Mouse (Mus musculus) limb, embryonic 12.5 days (tissue): ENCODE measurements at regions not wholly inside any gene's neighbourhood (a gene's known extent, or its start where the extent isn't known, plus 50 kb on each side); places are given as distances from the start of the nearest gene placed in this dataset.

ENCODE experiments used
- ATAC-seq: fragments of 200-750 bp; cut with Nextera tagmentation; 2 replicates; pipeline ENCODE4 v1.8.0; 2017; ENCODE audit warnings: low read depth, moderate TSS enrichment; ENCODE audit not compliant: insufficient number of reproducible peaks, insufficient read depth, low FRiP score, low TSS enrichment
- H3K27ac ChIP-seq: fragments of 300-500 bp; sonication (generic); 2 replicates; pipeline ENCODE4 v1.5.1; 2016; ENCODE audit warnings: mild to moderate bottlenecking, moderate library complexity
- H3K27me3 ChIP-seq: fragments of 300-500 bp; sonication (generic); 2 replicates; pipeline ENCODE4 v1.6.1; 2016; ENCODE audit warnings: mild to moderate bottlenecking, moderate library complexity
- H3K36me3 ChIP-seq: fragments of 300-500 bp; sonication (generic); 2 replicates; pipeline ENCODE4 v1.6.1; 2016; ENCODE audit warnings: mild to moderate bottlenecking, moderate library complexity
- H3K4me1 ChIP-seq: fragments of 300-500 bp; sonication (generic); replicated peaks from 2 replicates; pipeline ENCODE4 v1.6.1; 2016
- H3K4me2 ChIP-seq: fragments of 300-500 bp; sonication (generic); 2 replicates; pipeline ENCODE4 v1.6.1; 2016; ENCODE audit warnings: mild to moderate bottlenecking, moderate library complexity
- H3K4me3 ChIP-seq: fragments of 300-500 bp; sonication (generic); replicated peaks from 2 replicates; pipeline ENCODE4 v1.5.1; 2016; ENCODE audit warnings: mild to moderate bottlenecking
- H3K9ac ChIP-seq: fragments of 300-500 bp; sonication (generic); replicated peaks from 2 replicates; pipeline ENCODE4 v1.6.1; 2016; ENCODE audit warnings: mild to moderate bottlenecking, moderate library complexity
- H3K9me3 ChIP-seq: fragments of 300-500 bp; sonication (generic); 2 replicates; pipeline ENCODE4 v1.6.1; 2016; ENCODE audit warnings: mild to moderate bottlenecking, moderate library complexity
- WGBS: fragments of 180-500 bp; shearing (Covaris S2); methylation state at CpG from one replicate; pipeline ENCODE4 v1.1.7; 2016; 5-methylcytosine and 5-hydroxymethylcytosine counted together

DNA sequence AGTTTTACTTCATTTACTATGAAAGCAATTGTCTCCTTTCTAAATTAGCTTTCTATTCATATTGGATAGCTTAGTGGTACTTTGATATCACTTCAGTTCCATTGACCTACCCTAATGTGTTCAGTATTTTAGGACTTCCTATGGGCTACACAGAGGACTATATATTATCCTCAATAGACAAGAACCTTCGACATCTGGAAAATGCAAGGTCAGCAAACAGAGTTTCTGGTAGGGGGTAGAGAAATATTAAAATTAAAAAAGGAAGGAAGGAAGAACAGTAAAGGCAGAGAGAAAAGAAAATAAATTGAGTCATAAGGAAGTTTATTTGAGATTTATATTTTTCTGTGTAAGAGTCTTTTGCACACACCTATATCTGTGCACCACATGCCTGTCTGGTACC, 107.4 kb upstream of the Insig1 start:
- H3K9ac ChIP-seq = no peak overlapping the region
- H3K36me3 ChIP-seq = no peaks in the 10 kb centered on the region
- H3K27ac ChIP-seq = no peak overlapping the region
- WGBS = 91% methylated on average over 1 of the region's 1 CpGs
- H3K27me3 ChIP-seq = no peaks in the 10 kb centered on the region
- no peak overlapping the region for H3K4me2 ChIP-seq
- no peaks in the 10 kb centered on the region for H3K9me3 ChIP-seq
- no peak overlapping the region for H3K4me3 ChIP-seq
- no peaks in the 10 kb centered on the region for H3K4me1 ChIP-seq
- ATAC-seq = no peak

DNA sequence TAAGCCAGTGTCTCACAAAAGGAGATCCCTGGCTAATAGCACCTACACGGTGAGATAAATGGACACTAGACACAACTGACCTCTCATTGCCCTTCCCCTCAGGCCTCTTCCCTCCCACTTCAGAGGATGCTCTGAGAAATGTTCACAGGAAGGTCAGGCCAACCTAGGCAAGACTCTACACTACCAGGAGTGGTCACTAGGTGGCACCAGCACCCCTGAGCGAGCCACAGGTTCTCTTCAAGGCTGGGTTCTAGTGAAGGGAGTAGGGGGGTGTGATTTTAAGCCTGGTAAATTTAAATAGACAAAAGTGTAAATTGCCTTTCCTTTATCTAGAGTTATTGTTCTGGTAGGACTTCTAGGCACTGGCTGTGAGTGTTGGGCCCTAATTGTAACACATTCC, 76.0 kb upstream of the Insig1 start:
- no peak; the same call in 1 of the 2 replicates for ATAC-seq

DNA sequence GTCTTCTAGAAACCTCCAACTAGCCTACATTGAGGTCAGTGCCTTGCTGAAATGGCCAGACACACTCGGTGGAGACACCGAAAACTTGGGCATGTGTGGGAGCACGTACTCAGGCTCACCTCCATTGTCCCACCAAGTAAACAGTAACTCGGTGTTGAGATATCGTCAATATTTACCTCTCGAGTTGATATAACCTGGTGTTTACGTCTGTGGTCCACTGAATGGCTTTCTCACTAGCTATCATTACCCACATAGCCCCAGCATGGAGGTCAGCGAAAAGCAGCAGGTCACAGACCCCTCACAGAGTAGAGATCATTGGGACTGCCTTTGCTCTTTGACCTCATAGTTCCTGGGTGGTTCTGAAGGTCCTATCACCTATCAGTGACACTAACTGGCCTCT, 73.4 kb upstream of the Insig1 start:
- 83% methylated on average over 8 of the region's 8 CpGs for WGBS
- no peaks in the 10 kb centered on the region for H3K27me3 ChIP-seq
- H3K27ac ChIP-seq = no peak overlapping the region
- no peak overlapping the region for H3K4me2 ChIP-seq
- no peak overlapping the region for H3K4me3 ChIP-seq
- ATAC-seq = no peak
- no peaks in the 10 kb centered on the region for H3K36me3 ChIP-seq
- H3K4me1 ChIP-seq = no peaks in the 10 kb centered on the region
- no peaks in the 10 kb centered on the region for H3K9me3 ChIP-seq
- no peak overlapping the region for H3K9ac ChIP-seq

More for the DNA sequence above, 76.0 kb upstream of the Insig1 start:
- WGBS = 11% methylated on average over 2 of the region's 2 CpGs
- Histone ChIP-seq H3K36me3 (no peaks in the 10 kb centered on the region), H3K4me3 (no peak overlapping the region), H3K27ac (no peak overlapping the region), H3K4me1 (no peaks in the 10 kb centered on the region), H3K9me3 (no peaks in the 10 kb centered on the region), H3K4me2 (no peak overlapping the region), H3K9ac (no peak overlapping the region), H3K27me3 (no peaks in the 10 kb centered on the region)

DNA sequence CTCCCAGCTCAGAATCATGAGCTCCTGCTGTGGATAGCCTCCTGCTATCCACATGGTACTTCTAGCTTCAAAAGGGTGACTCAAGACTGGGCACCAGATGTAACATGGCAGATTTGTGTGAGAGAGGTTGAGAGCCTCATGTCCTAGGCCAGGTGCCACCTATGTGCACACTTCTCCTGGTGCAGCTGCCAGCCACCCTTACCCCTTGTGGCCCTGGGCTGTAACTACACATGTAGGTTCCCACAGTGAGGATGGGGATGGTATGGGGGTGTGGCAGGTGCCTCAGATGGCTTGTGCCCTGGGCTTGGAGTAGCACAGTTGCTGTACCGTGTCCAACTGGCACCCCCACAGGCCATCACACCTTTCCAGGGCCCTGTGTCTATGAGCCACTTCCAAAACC, 68.2 kb upstream of the Insig1 start:
- no peak overlapping the region for H3K9ac ChIP-seq
- H3K27ac ChIP-seq = no peak overlapping the region
- no peaks in the 10 kb centered on the region for H3K9me3 ChIP-seq
- no peaks in the 10 kb centered on the region for H3K4me1 ChIP-seq
- H3K36me3 ChIP-seq = no peaks in the 10 kb centered on the region
- H3K4me2 ChIP-seq = no peak overlapping the region
- WGBS = 100% methylated on average over 1 of the region's 1 CpGs
- no peaks in the 10 kb centered on the region for H3K27me3 ChIP-seq
- ATAC-seq = peak; percentile 56; the same call in 1 of the 2 replicates
- H3K4me3 ChIP-seq = no peak overlapping the region

DNA sequence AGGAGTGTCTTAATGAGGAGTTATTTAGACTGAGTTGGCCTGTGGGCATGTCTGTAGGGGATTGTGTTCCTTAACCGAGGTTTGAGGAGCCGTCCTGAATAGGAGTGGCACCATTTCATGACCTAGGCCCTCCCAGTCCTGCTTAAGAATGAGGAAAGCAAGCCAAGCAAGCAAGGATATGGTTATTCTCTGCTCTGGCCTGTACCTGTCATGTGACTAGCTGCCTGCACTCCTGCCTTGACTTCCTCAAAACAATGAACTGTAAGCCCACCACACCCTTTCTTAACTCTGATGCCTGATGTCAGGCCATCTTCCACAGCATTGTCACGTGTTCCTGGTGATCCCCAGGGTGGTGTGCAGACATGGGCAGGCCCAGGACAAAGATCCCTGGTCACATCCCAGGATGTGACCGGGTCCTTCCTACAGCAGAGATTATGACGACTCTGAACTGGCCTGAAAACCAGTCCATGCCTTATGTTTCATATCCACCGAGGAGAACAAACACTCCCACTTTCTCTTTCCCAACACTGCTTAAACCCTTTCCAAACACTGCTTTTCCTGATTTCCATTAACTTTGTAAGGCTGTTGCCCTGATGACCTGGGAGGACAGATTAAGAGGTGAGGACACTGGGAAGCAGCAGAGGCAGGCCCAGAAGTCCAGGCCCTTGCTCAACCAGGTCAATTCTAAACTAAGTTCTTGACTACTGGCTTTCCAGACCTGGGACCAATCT, 67.2 kb upstream of the Insig1 start:
- H3K4me2 ChIP-seq = no peak overlapping the region
- no peaks in the 10 kb centered on the region for H3K36me3 ChIP-seq
- no peak overlapping the region for H3K27ac ChIP-seq
- H3K9ac ChIP-seq = no peak overlapping the region
- no peaks in the 10 kb centered on the region for H3K27me3 ChIP-seq
- no peaks in the 10 kb centered on the region for H3K9me3 ChIP-seq
- no peaks in the 10 kb centered on the region for H3K4me1 ChIP-seq
- no peak for ATAC-seq
- H3K4me3 ChIP-seq = no peak overlapping the region
- 77% methylated on average over 6 of the region's 6 CpGs for WGBS

DNA sequence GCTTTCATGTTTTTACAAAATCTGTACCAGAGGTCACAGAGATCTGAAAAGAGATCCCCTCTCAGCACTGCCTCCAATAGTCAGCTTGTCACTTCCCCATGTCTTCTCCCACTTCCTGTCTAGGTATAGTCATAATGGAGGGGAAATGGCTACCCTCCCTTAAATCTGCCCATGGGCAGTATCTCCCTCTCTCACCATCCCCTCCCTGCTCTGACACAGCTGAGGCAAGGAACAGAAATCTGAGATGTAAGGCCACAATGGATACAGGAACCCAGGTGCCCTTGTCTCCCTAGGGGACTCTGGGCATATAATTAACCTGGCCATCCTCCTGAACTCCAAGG, 66.7 kb upstream of the Insig1 start:
- H3K4me2 ChIP-seq = no peak overlapping the region
- no peaks in the 10 kb centered on the region for H3K36me3 ChIP-seq
- H3K4me3 ChIP-seq = no peak overlapping the region
- no peaks in the 10 kb centered on the region for H3K9me3 ChIP-seq
- H3K9ac ChIP-seq = no peak overlapping the region
- H3K4me1 ChIP-seq = no peaks in the 10 kb centered on the region
- no peak for ATAC-seq
- no peaks in the 10 kb centered on the region for H3K27me3 ChIP-seq
- no peak overlapping the region for H3K27ac ChIP-seq

DNA sequence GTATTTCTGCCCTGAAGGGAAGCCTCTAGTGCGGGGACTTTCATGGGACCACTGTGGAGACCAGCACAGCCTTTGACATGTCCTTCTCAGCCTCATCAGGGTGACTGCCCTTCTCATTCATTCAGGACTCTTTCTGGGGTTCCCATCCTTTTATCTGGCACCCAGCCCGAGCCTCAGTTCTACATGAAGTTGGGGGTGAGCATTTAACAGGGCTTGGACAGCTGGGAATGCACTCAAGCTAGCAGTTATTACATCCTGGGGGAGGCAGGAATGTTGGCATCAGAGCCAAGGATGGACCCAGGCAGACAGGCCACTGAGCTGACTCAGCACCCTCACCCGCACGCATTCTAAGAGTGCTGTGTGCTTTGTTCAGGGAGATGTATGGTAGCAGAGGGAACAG, 61.8 kb upstream of the Insig1 start:
- H3K27ac ChIP-seq = no peak overlapping the region
- no peaks in the 10 kb centered on the region for H3K27me3 ChIP-seq
- H3K4me1 ChIP-seq = no peaks in the 10 kb centered on the region
- no peaks in the 10 kb centered on the region for H3K9me3 ChIP-seq
- no peak for ATAC-seq
- H3K4me2 ChIP-seq = no peak overlapping the region
- H3K9ac ChIP-seq = no peak overlapping the region
- H3K36me3 ChIP-seq = no peaks in the 10 kb centered on the region
- no peak overlapping the region for H3K4me3 ChIP-seq
- WGBS = 93% methylated on average over 4 of the region's 4 CpGs

DNA sequence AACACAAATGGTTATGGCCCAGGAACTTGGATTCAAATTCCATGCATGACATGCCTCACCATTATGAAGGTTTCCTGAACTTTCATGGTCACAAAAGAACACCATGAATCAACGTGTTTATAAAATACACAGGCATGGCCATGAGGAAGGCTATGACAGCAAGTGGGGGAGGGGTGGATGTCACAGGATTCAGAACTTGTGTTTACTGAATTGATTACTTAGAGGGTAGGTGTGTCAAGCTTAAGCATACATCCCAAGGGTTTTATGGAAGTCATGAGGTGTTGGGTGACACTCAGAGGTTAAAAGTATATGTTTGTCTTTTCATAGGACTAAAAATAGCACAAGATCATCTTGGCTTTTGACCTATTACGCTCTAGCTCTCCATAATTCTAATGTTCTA, 61.3 kb upstream of the Insig1 start:
- Histone ChIP-seq H3K4me2 (no peak overlapping the region), H3K27me3 (no peaks in the 10 kb centered on the region), H3K36me3 (no peaks in the 10 kb centered on the region), H3K27ac (no peak overlapping the region), H3K9ac (no peak overlapping the region), H3K4me1 (no peaks in the 10 kb centered on the region), H3K4me3 (no peak overlapping the region), H3K9me3 (0 out of 2 replicates have a peak, but pooled peaks cover under 1% of the 10 kb centered on the region)
- WGBS = 84% methylated on average over 2 of the region's 2 CpGs
- no peak for ATAC-seq

DNA sequence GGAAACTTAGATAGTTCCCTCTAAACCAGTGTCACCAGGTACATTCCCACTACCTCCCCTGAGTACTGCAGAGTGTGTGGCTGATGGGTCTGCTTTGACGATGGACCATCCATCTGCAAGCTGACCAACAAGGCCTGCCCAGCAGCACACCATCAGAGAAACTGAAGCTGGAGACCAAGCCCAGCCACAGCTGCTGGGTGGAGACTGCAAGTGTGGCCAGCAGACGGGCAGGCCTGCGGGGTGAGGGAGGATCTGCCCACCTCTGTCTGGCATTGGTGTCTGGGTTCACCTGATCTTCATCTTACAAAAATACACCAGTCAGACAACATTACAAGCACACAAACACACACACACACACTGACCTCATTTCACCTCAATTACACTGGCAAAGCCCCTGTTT, 60.6 kb upstream of the Insig1 start:
- 0 out of 2 replicates have a peak, but pooled peaks cover 4% of the 10 kb centered on the region for H3K9me3 ChIP-seq
- no peaks in the 10 kb centered on the region for H3K4me1 ChIP-seq
- H3K27ac ChIP-seq = no peak overlapping the region
- 78% methylated on average over 3 of the region's 3 CpGs for WGBS
- H3K9ac ChIP-seq = no peak overlapping the region
- no peak overlapping the region for H3K4me2 ChIP-seq
- no peaks in the 10 kb centered on the region for H3K27me3 ChIP-seq
- no peaks in the 10 kb centered on the region for H3K36me3 ChIP-seq
- no peak overlapping the region for H3K4me3 ChIP-seq
- ATAC-seq = no peak

DNA sequence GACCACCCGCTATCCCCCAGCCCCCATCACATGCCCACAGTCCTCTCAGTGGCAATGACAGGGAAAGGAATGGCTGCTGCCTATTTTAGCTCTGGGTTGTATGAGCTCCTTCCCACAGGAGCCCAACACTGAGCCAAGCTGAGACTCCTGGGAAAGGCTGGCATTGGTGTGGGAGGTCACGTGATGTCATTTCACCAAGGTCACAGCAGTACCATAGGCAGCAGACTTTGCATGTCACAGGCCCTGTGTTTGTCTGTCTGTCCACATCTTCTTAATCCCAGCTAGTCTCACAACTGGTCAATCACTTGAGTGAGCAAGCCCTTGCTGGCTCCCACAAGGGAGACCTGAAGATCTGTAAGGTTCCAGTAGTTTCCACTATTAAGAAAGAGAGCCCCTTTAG, 58.7 kb upstream of the Insig1 start:
- Histone ChIP-seq H3K4me2 (no peak overlapping the region), H3K9me3 (0 out of 2 replicates have a peak, but pooled peaks cover 4% of the 10 kb centered on the region), H3K4me1 (no peaks in the 10 kb centered on the region), H3K9ac (no peak overlapping the region), H3K27ac (no peak overlapping the region), H3K4me3 (no peak overlapping the region), H3K36me3 (no peaks in the 10 kb centered on the region), H3K27me3 (no peaks in the 10 kb centered on the region)
- no peak for ATAC-seq
- WGBS = 91% methylated on average over 2 of the region's 2 CpGs

DNA sequence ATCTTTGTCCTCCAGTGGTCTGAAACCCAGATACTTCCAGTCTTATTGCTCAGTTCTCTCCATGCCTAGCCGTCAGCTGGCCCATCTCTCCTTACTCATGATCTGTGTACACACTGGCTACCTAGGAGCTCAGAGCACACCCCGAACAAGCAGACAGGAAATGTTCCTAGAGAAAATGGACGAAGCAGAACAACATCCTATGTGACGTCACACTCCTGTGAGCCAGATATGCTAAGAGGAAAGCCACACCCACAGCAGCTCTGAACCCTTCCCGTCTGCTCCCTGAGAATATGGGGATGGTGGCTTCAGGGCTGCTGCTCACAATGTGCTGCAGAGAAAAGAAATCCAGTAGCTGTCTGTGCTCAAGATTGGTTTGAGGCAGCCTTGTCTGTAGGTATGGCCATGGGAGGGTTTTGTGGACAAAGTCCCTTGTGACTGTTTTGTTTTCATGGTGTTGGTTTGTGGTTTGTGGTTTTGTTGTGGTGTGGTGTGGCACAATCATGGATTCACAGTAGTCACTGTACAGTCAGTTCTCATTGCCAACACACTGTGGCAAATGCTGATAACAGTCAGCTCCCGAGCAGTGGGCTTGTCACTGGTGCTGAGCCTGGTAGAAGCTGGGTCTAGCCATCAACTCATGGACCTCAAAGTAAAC, 57.4 kb upstream of the Insig1 start:
- H3K9ac ChIP-seq = no peak overlapping the region
- 67% methylated on average over 6 of the region's 6 CpGs for WGBS

DNA sequence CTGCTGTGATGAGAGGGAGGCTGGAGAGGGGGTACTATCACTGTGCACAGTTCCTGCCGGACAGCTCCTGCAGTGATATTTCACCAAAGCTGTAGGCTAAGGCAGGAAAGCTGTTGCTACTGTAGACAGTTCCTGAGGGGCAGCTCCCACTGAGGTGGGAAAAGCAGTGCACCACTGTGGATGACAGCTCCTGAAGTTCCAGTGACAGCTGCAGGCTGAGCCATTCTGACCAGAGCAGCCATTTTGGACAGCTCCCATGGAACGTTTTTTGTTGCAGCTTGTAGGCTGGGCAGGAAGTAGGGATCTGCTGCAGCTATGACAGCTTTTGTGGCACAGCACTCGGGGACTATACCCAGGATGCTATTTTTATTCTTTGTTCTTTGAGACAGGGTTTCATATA, 51.3 kb upstream of the Insig1 start:
- Histone ChIP-seq H3K27ac (no peak overlapping the region), H3K9ac (no peak overlapping the region), H3K4me3 (no peak overlapping the region), H3K27me3 (no peaks in the 10 kb centered on the region), H3K4me1 (peaks cover 3% of the 10 kb centered on the region; the same call in 1 of the 2 replicates), H3K4me2 (no peak overlapping the region), H3K36me3 (no peaks in the 10 kb centered on the region), H3K9me3 (0 out of 2 replicates have a peak, but pooled peaks cover 4% of the 10 kb centered on the region)
- ATAC-seq = no peak
- 62% methylated on average over 3 of the region's 3 CpGs for WGBS

More for the DNA sequence above, 57.4 kb upstream of the Insig1 start:
- Histone ChIP-seq H3K4me2 (no peak overlapping the region), H3K27me3 (no peaks in the 10 kb centered on the region), H3K27ac (no peak overlapping the region), H3K4me1 (no peaks in the 10 kb centered on the region), H3K9me3 (0 out of 2 replicates have a peak, but pooled peaks cover 4% of the 10 kb centered on the region), H3K36me3 (no peaks in the 10 kb centered on the region), H3K4me3 (no peak overlapping the region)
- ATAC-seq = no peak
